Mouse (Mus musculus): Measurements from ENCODE around the gene Gm21488. TPM values are rescaled to one million over a fixed set of nuclear protein-coding genes. Genes with fewer than 3 reads are reported as not detected.
"Not testable (repeated sequence)": the region's sequence is repeated elsewhere in the genome, so short reads cannot be mapped to it uniquely, and the experiment has no call there.

The Gm21488 gene
- total RNA-seq (2017) = not detected in 2 replicates

DNA sequence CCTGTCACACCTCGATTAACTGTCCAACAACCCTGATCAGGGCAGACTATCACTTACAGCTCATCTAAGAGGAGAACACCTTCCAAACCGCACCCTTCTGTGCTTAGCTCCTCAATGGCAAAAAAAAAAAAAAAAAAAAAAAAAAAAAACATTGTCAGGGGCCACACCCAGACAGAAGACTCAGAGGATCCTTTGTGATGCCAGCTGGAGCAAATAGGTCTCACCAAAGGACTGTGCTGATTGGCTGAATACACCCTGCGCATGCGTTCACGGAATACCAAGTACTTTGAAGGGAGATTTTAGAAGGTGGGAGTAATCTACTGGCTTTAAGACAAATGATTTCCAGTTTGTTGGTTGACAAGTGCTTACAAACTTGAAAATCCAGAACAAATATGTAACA lies at the start of gene Gm21488:
Gene Gm21488, minus strand, starts transcription at position 101 of the 400 bp plus-strand sequence.
- not testable (repeated sequence) for ATAC-seq (replicated peaks; ENCODE audit: low read depth, poor library complexity, severe bottlenecking)
